Mouse (Mus musculus) urinary bladder, postnatal 10 days (tissue): ENCODE measurements around the gene Foxp1.

Source experiments
- DNase-seq: peaks from one replicate; pipeline ENCODE4 v3.0.0; 2022; ENCODE audit warnings: low spot score

Gene Foxp1

DNA sequence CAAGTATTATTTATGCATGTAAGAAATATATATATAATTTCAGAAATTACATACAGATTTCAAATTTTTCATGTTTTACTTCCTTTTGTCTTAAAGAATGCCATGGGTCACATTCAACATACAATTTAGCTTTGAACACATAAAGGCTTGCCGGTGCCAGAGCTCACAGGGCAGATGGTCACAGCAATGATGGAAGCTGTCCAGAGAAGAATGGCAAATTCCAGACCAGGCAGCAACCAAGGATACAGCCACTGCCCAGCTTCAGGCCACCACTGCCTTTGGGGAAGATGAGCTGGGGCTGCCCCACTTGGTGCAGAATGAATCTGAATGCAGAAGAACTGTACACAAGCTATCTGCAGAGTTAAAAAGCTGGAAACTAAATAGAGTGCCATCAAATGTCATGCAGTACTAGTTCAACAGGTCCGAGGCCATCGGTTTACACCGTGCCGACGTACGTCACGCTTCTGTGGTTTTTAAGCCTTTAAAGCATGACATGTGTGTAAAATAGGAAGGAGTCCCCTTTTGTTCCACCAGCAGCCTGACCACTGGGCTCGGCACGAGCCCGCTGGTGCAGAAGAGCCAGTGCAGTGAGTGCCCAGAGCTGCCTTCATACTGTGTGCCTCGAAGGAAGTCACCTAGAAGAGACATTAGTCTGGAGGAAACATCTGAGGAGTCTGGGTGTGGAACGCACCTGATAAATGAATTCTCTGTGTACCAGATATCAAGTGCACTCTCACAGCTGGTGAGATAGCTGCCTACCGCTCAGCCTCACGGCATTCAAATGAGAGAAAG lies 239.5 kb downstream of the Foxp1 start:
- DNase-seq, result no peak

DNA sequence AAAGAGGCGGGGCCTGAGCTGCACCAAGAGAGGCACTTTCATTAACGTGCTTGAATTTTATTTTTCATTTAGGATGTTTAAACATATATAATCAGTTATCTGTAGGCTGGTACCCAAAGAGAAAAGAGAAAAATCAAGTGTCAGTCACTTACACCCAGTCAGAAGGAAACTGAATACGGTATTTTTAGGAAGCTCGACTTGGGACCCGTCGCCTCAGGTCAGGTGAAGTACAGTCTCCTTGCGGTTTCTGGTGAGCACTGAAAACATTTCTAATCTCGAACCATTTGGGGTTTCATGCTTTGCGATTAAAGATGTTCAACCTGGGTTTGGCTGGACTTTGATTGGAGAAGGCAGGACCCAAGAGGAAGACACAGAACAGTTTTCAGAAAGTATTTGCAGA lies 241.1 kb downstream of the Foxp1 start:
- no peak for DNase-seq

DNA sequence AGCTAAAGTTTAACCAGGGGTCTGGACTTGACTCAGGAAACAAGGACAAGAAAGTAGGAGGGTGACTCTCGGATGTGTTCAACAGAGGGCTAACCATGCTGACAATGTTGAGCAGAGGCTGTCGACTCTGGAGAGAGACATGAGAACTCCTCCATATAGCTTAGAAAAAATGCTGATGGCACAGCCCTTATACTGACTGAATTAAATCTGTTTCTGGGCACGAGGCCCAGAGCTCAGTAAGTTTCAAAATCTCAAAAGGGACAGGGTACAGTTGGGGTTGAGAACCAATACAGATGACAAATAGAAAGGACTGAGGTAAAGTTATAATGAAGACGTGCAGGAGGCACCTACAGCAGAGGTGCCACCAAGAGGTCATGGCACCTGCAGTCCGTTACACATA lies 241.9 kb downstream of the Foxp1 start:
- DNase-seq, result no peak

DNA sequence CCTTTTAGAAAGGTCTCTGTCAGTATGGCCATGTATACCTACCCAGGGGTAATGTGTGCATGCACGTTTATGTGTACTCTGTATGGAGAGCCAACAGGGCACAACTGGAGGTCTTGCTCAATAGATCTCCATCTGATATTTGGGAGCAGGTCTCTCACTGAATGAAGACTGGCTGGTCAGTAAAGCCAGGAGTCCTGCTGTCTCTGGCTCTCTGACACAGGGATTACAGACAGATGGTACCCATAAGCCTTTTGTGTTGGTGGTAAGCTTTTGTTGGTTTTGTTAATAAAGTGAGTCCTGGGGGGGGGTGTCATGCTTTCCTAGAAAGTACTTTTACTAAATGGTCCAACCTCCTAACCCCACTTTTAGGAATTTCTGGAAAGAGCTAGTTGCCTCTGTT lies 245.3 kb downstream of the Foxp1 start:
- no peak for DNase-seq

DNA sequence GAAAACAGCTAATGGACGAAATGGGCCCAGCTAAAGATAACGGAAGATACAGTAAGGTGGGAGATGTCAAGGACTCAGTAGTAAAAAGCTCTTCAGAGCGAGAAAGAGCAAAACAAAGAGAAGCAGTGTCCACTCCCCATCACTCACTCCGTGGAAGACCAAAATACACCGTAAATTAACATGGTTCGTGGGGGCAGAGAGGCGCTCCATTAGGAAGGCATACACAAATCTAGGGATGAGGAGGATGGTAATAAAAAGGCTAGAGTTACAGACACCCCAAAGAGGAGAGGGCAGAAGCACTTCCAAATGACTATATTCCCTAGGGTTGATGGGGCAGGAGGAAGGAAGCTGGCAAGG lies 246.2 kb downstream of the Foxp1 start:
- no peak for DNase-seq

DNA sequence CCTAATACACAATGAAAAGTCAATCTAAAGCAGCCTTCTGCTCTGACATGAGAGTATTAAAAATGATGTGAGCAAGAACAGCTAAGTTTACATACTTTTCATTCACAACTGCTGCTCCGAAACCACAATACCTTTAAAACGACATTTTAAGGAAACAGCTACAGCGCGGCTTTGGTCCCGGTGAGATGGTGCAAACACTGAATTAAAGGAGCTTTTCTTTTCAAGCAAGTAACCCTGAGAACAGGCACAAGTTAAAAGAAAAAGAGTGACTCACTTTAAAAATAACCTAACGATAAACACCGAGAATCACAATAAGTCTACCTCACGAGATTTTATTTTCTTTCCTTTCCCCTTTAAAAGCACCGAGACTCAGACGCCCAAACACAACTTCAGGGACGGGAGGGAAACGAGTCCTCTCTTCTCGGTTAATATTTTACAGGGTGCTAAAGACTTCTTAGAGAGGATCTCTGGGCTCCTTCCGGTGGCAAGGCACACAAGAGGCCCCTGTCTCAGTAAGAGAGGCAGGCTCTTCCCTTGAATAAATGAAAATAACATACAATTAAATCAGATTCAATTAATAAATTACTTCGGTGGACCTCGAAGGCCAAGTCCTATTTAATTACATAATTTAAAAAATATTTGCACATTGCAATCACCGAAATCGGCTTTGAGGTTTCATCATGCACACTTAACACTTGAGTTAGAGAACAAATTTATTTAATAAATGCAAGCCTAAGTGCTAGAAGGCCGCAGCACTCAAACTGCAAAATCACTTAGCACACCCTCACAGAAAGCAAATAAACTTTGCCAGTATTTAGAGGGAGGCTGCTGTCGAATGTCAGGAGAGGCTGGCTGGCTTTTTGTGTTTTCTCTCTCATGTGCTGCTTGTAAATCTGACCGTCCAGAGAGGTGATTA lies 246.9 kb downstream of the Foxp1 start:
- DNase-seq, result no peak

DNA sequence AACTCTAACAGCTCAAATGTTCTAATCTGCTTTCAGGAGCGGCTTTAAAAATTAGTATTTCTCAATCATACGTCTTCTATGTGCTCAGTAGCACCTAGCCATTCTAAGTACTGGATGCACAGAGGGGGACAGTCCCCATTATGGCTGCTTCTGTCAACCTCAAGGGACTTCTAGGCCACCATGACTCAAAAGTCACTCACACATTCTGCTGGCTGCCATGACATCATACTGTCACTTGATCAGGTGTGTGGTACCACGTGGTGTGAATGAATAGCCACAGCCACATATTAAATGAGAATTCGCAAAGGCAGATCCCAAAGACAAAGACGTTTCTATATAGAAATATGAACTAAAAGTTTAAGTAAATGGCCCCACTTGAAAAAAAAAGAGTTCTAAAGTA lies 247.9 kb downstream of the Foxp1 start:
- DNase-seq, result no peak

DNA sequence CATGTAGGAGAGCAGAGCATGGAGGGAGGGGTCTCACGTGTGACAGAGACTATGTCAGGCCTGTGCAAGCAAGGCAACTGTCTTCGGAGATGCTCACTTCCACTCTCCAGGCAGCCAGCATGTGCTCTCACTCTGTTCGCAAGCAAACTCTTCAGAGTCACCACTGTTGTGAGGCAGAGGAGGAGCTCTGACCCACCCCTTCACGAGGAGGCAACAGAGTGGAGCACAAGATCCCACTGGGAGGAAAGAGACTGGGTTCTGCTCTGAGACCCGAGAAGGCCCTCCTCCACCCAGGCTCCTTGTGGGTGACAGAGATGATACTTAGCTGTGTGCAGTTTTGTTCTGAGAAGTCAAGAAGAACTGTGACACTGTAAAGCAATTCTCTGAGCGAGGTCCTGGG lies 248.3 kb downstream of the Foxp1 start:
- DNase-seq, result no peak

DNA sequence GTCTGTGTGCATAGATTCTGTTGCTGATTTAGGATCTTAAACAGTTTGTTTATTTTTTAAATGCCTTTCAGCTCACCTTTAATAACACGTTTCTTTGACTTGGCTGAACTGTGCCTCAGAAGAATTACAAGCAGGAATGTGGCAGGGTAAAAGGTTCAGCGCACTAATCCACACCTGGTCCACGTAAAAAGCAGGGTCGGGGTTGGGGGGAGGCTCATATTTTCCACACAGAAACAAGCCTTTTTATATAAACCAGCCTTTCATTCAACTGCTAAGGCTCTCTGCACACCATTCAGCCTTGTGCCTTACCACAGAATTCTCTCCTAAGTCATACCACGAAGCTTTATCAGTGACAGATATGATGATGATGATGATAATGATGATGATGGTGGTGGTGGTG lies 249.3 kb downstream of the Foxp1 start:
- DNase-seq, result no peak

DNA sequence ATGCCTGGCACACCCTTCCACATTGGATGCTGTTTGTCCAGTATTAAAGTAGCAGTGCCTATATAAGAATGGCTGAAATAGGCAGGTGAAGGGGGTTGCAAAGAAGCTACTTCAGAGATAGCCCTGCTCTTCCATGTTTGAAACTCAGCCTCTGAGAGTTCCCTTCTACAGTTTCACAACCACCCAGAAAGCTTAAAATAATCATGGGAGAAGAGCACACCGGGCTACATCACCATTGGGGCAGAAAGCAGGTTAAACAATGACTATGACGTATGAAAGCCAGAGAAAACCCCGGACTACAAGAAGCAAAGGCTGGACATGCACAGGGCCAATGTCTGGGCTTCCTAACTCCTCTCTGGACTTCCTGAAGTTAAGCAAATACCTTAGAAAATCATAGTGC lies 250.3 kb downstream of the Foxp1 start:
- DNase-seq, result no peak

DNA sequence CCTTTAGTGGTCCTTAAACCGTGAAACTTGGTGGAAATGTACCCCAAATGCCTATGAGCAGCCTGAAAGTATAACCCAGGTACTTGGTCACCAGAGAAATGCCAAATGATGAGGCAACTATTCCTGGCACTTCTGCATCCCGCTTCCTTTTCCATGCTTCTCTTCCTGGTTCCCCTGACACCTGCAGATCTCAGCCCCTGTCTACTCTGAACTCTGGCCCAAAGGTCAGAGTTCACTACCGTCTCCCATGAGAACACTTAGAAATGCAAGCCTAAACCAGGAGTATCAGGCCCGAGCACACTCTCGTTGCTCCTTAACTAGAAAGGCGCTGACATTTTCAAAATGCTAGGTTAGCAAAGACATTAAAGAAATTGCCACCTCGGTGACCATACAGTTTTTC lies 250.8 kb downstream of the Foxp1 start:
- DNase-seq, result no peak

DNA sequence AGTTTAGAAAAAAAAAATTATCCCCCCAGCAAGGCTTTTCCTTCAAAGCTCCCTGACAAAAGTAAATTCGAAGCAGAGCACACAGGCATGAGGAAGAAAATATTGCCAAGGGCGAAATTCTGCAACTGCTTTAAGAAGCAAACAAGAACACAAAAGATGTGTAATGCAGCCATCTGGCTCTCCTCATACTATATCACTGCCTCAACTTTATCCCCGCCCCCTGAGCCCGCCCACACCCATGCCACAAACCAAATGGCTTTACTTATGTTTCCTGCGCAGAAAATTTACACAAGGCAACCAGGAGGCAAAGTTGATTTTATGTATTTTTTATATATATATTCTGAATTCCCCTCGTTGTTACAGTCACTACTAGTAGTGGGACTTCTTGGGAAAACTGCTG lies 252.6 kb downstream of the Foxp1 start:
- DNase-seq, result no peak

DNA sequence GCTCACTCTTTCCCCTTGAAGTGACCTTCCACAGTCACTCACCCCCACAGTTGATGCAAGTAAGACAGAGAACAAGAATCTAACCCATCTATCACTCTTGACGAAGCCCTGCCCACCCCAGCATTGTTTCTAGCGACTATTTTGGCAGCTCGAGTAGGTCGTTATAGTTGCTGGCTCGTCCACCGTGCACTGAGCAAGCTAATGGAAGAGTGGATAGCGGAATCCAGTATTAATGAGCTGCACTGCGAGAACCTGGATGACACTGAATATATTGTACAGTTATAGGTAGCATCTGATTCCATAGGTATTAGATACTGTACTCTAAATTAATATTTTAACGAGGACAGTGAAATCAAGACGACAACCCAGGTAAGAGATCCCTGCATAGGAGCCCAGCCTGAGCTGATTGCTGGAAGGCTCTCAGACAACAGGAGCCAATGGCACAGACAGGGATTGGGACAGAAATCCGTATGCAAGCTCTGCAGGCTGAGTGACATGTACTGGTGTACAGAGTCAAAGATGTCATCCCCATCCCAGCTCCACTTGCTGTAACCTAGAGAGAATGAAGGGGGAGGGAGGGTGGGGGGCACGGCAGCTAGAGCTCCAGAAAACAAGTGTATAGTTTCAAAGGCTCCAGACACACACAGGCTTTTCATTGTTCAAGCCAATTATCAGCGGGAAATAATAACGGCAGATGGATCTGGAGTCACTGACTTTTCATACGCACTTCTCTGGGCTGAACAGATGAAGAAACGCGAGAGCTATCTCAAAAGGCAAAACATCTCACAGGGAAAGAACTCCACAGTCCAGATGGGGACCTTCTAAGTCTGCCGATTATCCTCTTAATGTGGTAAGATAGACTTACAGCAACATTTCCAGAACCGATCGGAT lies 254.1 kb downstream of the Foxp1 start:
- DNase-seq, result no peak

DNA sequence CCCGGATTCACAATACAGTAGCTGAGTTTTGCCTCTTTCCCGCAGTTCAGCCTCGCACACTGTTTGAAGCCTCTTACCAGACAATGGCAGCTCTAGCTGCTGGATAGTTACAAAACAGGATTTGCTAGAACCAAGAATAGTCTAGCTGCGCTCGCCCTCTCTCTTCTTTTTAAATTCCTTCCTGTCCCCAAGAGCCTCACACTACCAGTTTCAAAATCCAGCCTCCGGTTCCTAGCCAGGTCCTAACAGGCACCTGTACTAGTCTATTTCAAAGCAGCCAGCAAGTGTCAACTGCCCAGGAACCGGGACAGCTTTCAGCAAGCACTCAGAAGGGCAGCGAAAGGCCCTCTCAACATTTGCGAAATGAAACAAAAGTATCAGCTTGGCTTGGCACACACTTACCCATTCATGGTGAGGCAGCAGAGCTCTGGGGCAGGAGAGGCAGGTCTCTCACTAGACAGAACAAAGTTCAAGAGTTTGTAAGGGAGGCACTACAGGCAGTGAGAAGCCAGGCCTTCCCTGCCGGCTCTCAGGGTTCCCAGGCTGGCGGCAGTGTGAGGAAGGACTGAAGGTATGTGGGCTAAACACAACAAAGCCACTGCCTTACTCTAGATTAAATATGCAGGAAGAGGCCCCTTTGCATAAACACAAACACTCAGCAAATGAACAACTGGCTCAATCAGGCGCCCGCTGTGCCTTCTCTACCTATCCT lies 256.4 kb downstream of the Foxp1 start:
- DNase-seq, result no peak

DNA sequence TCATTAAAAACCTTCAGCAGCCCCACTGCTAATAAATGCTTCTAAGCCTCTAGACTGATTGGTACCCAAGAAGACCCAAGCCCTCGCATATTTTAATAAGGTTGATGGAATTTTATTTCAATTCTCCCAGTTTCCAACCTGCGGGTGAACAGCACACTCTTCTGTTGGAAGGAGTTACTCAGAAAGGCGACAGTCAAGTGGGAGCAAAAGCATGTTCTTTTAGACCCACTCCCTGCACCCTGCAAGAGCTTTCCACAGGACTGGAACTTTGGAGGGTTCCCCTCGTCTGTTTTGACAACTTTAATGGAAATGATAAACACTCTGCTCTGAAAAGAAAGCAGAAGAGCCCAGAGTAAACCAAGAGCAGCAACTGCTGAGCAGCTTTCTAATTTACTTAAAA lies 257.3 kb downstream of the Foxp1 start:
- no peak for DNase-seq

DNA sequence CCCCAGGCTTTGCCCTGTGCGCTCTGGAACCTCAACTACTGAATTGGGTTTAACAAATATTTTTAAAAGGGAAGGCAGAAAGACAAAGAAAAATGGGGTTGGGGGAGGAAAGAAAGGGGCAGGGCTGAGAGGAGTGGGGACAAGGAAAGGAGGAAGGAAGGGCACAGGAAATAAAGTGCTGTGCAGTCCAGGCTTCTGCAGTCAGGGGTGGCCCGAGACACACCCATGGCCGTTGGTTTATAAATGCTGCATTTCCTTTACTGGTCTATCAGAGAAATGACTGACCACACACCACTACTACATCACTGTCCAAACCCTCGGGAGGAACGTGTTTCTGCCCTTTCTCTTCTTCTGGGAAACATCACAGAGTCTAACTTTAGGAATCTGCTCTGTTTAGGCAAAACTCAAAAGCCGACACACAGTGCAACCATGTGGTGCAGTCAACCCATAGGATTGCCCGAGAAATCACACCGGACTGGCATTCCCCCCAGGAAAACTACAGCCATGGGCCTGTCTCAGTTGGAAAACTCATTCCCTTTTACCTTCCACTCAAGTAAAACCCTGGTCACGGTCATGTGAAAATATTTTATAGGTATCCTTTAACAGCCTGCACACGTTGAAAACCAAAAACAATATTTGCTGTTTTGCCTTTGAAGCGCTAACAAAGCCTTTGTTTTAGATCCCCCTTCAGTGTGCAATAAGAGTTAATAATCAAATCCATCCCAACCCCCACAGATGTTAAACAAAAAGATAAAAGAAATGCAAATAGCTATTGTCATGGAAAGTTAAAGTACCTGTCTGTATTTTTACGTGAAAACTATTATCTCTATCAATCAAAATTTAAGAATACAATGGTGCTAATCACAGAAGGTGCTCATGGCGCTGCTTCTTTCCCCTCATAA lies 258.1 kb downstream of the Foxp1 start:
- DNase-seq, result no peak

DNA sequence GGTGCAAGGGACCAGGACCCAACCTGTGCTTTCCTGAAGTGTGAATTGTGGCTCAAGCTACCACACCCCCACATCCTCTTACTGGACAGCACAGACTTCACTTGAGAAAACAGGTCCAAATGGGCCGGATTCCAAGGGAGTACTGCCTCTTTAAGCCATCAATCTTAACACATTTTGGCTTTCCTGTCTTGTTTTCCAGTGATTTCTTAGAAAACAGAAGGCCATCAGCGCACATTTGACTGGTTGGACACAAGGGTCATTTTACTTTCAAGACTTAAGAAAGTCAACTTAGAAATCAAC lies 258.7 kb downstream of the Foxp1 start:
- no peak for DNase-seq

DNA sequence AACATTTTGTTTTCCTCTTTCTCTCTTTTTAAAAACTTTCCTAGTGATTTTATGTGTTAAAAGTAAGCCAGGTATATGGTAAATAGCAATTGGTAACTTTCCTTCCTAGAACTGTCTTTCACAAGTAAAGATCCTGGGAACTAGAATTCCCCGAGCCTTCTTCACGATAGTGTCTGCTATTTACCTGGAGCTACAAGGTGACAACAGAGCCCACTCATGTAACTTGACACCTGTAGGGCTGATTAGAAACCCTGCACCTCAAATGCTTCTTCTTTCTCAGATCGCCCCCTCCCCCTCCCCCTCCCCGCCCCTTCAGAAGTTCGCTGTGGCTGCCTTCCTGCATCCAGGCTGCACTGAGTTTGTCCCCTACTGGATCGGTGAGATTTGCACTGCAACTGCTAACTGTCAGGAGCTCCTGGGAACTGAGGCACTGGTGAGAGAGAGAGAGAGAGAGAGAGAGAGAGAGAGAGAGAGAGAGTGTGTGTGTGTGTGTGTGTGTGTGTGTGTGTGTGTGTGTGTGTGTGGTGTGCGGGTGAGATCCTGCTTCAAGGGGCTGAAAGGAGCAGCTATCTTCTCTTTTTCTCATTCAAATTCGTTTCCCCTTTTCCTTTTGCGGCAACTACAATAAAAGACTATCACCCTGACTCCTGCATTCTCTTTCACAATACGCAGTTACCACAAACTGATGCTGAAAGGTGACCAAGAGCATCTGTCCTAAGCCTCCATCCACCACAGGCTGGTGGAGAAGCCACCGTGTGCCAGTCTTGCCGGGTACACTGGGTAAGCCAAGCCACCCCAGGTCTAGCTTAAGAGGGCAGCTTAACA lies 259.2 kb downstream of the Foxp1 start:
- DNase-seq, result no peak

DNA sequence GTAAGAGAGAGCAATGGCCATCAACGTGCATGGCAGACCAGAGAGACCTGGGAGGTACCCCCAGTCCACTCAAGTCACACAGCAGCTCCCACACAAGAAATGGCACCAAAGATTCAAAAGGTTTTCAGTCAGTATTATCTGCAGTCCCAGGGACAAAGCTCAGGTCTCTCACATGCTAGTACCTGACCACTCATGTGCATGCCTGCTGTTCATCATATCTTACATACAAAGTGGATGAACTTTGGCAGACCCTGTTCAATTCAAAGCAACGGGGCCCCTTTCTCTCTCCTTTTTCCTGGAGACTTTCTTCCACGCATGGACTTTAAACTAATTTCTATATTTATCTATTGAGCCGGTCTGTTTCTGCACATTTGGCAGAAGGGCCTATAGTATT lies 260.8 kb downstream of the Foxp1 start:
- no peak for DNase-seq
